Mouse (Mus musculus) stomach, embryonic 15.5 days (tissue): Measurements from ENCODE around the gene Dnase1. TPM values are rescaled to one million over a fixed set of nuclear protein-coding genes. Genes with fewer than 3 reads are reported as not detected.

Experiments used
- ATAC-seq: fragments of 200-750 bp; cut with Nextera tagmentation; 2 replicates; pipeline ENCODE4 v1.8.0; 2017; ENCODE audit warnings: low read depth, moderate number of reproducible peaks, moderate TSS enrichment; ENCODE audit not compliant: insufficient read depth, low FRiP score
- H3K27ac ChIP-seq: fragments of 300-500 bp; sonication (generic); 2 replicates; pipeline ENCODE4 v1.5.1; 2015; ENCODE audit warnings: mild to moderate bottlenecking, inconsistent platforms
- H3K27me3 ChIP-seq: fragments of 300-500 bp; sonication (generic); replicated peaks from 2 replicates; pipeline ENCODE4 v1.6.1; 2015; ENCODE audit warnings: inconsistent platforms
- H3K36me3 ChIP-seq: fragments of 300-500 bp; sonication (generic); 2 replicates; pipeline ENCODE4 v1.6.1; 2015; ENCODE audit warnings: inconsistent platforms
- H3K4me1 ChIP-seq: fragments of 300-500 bp; sonication (generic); 2 replicates; pipeline ENCODE4 v1.6.1; 2015; ENCODE audit warnings: inconsistent platforms
- H3K4me2 ChIP-seq: fragments of 300-500 bp; sonication (generic); 2 replicates; pipeline ENCODE4 v1.6.1; 2015; ENCODE audit warnings: mild to moderate bottlenecking, inconsistent platforms
- H3K4me3 ChIP-seq: fragments of 300-500 bp; sonication (generic); replicated peaks from 2 replicates; pipeline ENCODE4 v1.5.1; 2015; ENCODE audit warnings: inconsistent platforms
- H3K9ac ChIP-seq: fragments of 300-500 bp; sonication (generic); 2 replicates; pipeline ENCODE4 v1.6.1; 2015; ENCODE audit warnings: inconsistent platforms
- H3K9me3 ChIP-seq: fragments of 300-500 bp; sonication (generic); 2 replicates; pipeline ENCODE4 v1.6.1; 2016; ENCODE audit warnings: inconsistent platforms
- WGBS: fragments of 180-500 bp; shearing (Covaris S2); methylation state at CpG from one replicate; pipeline ENCODE4 v1.1.7; 2015; 5-methylcytosine and 5-hydroxymethylcytosine counted together
- polyA plus RNA-seq: library from polyadenylated mRNA; unstranded; fragments of >200 nt; fragmentation: Nextera tagmentation; extraction: Ambion mirVana; gene quantifications from 2 replicates; pipeline ENCODE4 v1.2.1, GENCODE M21; 2015

The Dnase1 gene
- polyA plus RNA-seq, 1 experiment from 2014 or later: 4.6 TPM

DNA sequence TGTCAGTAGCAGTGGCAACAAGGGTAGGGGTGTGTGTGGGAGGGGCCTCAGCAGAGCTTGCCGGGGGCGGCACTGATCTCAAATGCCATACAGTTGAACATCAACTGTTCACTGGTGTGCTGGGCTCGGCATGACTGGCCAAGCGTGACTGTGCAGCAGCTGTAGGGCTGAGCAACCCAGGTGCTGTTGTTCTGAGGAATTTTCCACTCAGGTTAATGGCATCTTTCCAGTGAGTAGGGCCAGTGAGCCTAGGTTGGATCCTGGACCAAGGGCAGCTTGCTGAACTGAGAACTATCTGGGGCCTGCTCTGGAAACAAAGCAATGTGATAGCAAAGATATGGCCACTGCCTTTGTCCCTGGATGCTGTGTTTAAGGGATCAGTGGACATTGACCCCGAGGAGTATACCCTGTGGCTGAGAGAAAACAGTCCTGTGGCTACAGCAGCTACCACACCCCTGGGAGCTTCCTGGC, 7.3 kb upstream of the Dnase1 start:
- no peaks in the 10 kb centered on the region for H3K27me3 ChIP-seq
- peak; percentile 19; the same call in 1 of the 2 replicates for ATAC-seq
- H3K36me3 ChIP-seq: no peaks in the 10 kb centered on the region
- no peak overlapping the region for H3K27ac ChIP-seq
- no peak overlapping the region for H3K4me2 ChIP-seq
- H3K4me1 ChIP-seq: no peaks in the 10 kb centered on the region
- WGBS: 78% methylated on average over 5 of the region's 5 CpGs
- no peak overlapping the region for H3K9ac ChIP-seq
- H3K9me3 ChIP-seq: no peaks in the 10 kb centered on the region
- H3K4me3 ChIP-seq: no peak overlapping the region

DNA sequence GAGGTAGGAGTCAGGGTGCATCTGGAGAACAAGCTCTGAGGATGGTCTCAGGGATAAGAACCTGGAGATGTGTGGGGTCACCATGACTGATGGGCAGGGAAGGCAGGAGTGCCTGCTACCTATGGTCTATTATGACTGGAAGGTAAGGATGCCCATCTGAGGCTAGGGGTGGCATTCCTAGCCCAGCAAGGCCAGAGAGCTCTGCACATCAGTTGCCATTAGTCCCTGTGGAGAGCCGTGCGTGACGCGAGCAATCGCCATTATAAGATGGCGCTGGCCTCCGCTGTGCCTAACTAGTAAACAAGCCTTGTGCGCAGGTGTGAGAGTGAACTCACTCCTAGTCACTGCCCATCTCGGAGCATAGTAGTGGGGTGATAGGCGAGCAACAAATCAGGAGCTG, 6.2 kb upstream of the Dnase1 start:
- Histone ChIP-seq H3K27me3 (no peaks in the 10 kb centered on the region), H3K4me2 (no peak overlapping the region), H3K27ac (no peak overlapping the region), H3K4me3 (no peak overlapping the region), H3K9me3 (no peaks in the 10 kb centered on the region), H3K9ac (no peak overlapping the region), H3K36me3 (no peaks in the 10 kb centered on the region), H3K4me1 (no peaks in the 10 kb centered on the region)
- no peak for ATAC-seq
- 94% methylated on average over 10 of the region's 10 CpGs for WGBS

DNA sequence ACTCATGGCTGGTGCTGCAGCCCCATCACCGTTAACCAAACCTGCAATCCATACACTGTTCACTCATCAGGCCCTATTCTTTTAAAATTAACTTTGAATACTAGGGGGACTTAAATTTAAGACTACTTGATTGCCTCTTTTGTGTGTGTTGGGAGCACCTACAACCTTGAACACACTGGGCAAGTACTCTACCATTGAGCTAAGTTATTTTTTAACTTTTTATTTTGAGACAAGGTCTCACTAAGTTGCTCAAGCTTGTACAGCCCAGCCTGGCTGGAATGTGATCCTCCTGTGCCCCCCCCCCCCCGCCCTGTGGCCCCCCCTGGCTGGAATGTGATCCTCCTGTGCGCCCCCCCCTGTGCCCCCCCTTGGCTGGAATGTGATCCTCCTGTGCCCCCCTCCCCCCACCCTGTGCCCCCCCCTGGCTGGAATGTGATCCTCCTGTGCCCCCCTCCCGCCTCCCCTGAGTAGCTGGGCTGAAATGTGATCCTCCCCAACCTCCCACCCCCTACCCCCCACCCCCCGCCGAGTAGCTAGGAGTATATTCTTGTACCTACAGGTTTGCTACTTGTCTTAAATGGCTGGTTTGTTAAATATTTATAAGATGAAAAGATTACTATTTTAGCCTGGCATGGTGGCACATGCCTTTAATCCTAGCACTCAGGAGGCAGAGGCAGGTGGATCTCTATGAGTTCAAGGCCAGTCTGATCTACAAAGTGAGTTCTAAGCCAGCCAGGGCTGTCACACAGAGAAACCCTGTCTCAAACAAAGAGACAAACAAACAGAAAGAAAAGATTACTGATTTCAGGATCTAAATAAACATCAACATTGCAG, 5.1 kb upstream of the Dnase1 start:
- WGBS: 46% methylated on average over 4 of the region's 6 CpGs
- no peak for ATAC-seq
- H3K27ac ChIP-seq: no peak overlapping the region

DNA sequence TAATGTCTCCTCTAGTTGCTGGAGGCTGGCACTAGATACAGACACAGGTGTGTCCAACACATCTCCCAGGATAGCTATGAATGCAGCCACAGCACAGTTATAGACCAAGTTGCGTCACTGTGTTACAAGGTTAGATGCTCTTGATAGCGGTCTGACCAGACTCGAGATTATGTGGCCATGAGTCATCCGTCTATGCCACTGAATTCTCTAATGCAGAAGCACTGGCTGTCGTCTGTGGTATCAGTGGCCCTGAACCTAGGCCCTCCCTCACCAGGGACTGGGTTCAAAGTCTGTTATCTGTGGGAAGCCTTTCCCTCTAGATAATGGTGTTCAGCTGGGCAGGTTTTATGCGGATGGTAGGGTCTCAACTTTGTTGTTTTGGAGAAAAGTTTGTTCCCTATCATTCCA, 4.4 kb upstream of the Dnase1 start:
- Histone ChIP-seq H3K27ac (no peak overlapping the region), H3K4me2 (no peak overlapping the region), H3K9ac (no peak overlapping the region), H3K27me3 (no peaks in the 10 kb centered on the region), H3K9me3 (no peaks in the 10 kb centered on the region), H3K4me1 (no peaks in the 10 kb centered on the region), H3K4me3 (no peak overlapping the region), H3K36me3 (peaks cover 2% of the 10 kb centered on the region; the same call in 1 of the 2 replicates)
- WGBS: 72% methylated on average over 6 of the region's 6 CpGs
- no peak for ATAC-seq

More for the DNA sequence above, 5.1 kb upstream of the Dnase1 start:
- no peaks in the 10 kb centered on the region for H3K27me3 ChIP-seq
- H3K4me2 ChIP-seq: no peak overlapping the region
- no peak overlapping the region for H3K9ac ChIP-seq
- H3K9me3 ChIP-seq: no peaks in the 10 kb centered on the region
- H3K36me3 ChIP-seq: no peaks in the 10 kb centered on the region
- no peak overlapping the region for H3K4me3 ChIP-seq
- no peaks in the 10 kb centered on the region for H3K4me1 ChIP-seq

DNA sequence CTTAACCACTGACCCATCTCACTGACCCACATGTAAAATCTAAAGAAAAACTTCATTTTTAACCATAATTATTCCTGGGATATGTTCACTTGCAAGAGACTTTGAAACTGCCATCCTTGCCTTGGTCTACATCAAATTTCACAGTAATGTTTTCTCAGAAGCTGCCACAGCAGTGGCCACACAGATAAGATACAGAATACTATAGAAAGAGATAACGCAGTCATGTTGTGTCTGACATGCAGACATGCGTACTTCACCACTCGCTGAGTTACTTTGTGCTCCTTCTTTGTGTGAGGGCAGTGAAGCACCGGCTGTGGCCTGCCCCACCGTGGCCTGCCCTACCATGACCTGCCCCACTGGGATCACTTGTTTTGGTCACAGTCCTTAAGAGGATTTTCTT, 2.8 kb upstream of the Dnase1 start:
- Histone ChIP-seq H3K9me3 (no peaks in the 10 kb centered on the region), H3K27ac (no peak overlapping the region), H3K4me3 (no peak overlapping the region), H3K4me2 (no peak overlapping the region), H3K27me3 (no peaks in the 10 kb centered on the region), H3K9ac (no peak overlapping the region), H3K36me3 (peaks cover 14% of the 10 kb centered on the region; the same call in 1 of the 2 replicates), H3K4me1 (no peaks in the 10 kb centered on the region)
- ATAC-seq: no peak; the same call in 1 of the 2 replicates
- WGBS: 84% methylated on average over 5 of the region's 5 CpGs

DNA sequence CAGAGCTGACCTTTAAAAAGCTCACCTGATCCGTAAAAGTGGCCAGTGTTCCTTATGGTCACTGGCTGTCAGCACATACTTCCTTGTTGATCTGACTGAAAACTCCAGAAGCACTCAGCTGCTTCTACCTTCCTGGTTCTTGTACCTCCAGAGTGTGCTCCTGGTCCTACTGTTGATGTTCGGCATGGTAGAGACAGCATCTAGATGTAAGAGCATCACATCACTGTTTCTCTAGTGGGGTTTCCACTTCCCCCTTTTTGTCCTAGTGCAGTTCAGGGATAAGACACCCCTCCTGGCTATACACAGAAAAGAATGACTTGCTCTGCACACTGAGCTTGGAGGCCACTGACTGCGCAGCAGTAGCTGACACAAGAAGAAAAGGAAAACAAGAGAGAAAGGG, 2.3 kb upstream of the Dnase1 start:
- no peaks in the 10 kb centered on the region for H3K27me3 ChIP-seq
- no peak for ATAC-seq
- H3K4me3 ChIP-seq: no peak overlapping the region
- H3K9me3 ChIP-seq: no peaks in the 10 kb centered on the region
- no peak overlapping the region for H3K4me2 ChIP-seq
- no peaks in the 10 kb centered on the region for H3K4me1 ChIP-seq
- H3K36me3 ChIP-seq: peaks cover 19% of the 10 kb centered on the region
- H3K9ac ChIP-seq: no peak overlapping the region
- 83% methylated on average over 3 of the region's 3 CpGs for WGBS
- no peak overlapping the region for H3K27ac ChIP-seq

DNA sequence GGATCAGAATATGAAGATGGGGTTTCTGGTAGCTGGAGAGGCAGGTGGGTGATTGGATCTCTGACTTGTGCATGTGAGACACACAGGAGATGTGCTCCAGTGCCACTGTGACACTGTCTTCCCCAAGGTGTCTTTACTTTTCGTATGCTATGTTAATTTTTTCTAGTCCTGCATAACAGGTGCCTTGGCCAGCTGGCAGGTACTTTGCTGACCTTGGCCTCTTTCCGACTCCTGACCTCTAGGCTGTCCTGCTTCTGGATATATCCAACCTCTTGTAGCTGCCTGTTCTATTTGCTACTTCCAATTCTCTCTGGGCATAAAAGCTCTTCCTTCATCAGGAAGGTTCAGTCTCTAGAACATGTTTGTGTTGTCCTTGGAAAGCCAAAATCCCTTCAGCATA, 1.2 kb upstream of the Dnase1 start:
- no peak for ATAC-seq
- no peaks in the 10 kb centered on the region for H3K4me1 ChIP-seq
- WGBS: 90% methylated on average over 2 of the region's 2 CpGs

DNA sequence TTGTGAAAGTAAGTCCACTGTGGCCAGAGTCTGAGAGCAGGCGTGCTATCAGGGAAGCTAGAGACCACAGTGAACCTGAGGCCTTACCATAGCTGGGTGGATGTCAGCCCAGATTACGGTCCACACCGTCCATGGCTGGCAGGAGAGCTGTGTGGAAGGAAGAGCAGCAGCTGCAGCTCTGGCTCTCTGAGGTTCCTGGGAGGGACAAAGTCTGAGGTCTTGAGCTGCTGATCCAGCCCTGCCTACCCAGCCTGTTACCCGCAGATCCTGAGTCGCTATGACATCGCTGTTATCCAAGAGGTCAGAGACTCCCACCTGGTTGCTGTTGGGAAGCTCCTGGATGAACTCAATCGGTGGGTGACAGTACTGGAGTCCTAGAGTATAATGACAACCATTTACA, 948 bp downstream of the Dnase1 start:
- Histone ChIP-seq H3K9ac (no peak overlapping the region), H3K27me3 (no peaks in the 10 kb centered on the region), H3K4me1 (no peaks in the 10 kb centered on the region), H3K4me2 (no peak overlapping the region), H3K27ac (no peak overlapping the region), H3K4me3 (no peak overlapping the region), H3K9me3 (no peaks in the 10 kb centered on the region), H3K36me3 (peaks cover 43% of the 10 kb centered on the region)
- 92% methylated on average over 7 of the region's 7 CpGs for WGBS
- ATAC-seq: no peak

More for the DNA sequence above, 1.2 kb upstream of the Dnase1 start:
- H3K9ac ChIP-seq: no peak overlapping the region
- H3K36me3 ChIP-seq: peaks cover 29% of the 10 kb centered on the region
- H3K4me3 ChIP-seq: no peak overlapping the region
- H3K27ac ChIP-seq: no peak overlapping the region
- H3K9me3 ChIP-seq: no peaks in the 10 kb centered on the region
- H3K4me2 ChIP-seq: no peak overlapping the region
- no peaks in the 10 kb centered on the region for H3K27me3 ChIP-seq

DNA sequence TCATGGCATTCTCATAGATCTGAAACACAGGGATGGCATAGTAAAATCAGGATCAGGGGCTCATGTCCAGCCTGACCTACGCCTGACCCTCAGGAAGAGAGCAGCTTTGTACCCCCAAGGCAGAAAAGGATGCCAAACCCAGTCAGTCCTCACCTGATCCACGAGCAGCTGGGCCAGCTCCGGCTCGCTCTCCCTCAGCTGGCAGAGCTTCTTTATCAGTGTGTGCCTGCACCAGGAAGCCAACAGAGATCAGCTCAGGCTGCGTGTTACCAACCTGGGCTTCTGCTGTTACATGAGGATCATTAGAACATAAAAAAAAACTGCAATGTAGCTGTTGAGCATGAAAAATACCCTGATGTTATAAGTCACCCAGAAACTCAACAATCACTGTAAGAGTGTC, 3.5 kb downstream of the Dnase1 start:
- Histone ChIP-seq H3K4me2 (no peak overlapping the region), H3K9ac (no peak overlapping the region), H3K4me1 (no peaks in the 10 kb centered on the region), H3K36me3 (peaks cover 57% of the 10 kb centered on the region), H3K27me3 (no peaks in the 10 kb centered on the region), H3K4me3 (no peak overlapping the region), H3K27ac (no peak overlapping the region), H3K9me3 (no peaks in the 10 kb centered on the region)
- ATAC-seq: no peak
- 91% methylated on average over 5 of the region's 5 CpGs for WGBS

DNA sequence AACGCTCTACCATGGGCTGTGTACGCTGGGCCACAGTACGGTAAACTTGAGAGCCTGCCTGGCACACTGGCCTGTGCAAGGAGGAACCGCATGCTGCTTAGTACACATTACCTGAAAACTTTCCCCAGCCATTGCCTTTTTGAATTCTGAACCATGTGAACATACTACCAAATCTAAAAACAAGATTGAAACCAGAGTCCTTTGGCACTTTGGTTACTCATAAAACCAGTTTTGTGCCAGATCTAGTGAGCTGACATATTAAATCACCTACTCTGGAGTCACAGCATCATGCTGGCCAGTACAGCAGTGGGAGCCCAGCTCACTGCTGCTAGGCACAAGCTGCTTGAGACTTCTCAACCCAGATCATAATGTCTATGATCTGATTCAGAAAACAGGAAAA, 4.9 kb downstream of the Dnase1 start:
- Histone ChIP-seq H3K9ac (no peak overlapping the region), H3K4me3 (no peak overlapping the region), H3K27me3 (no peaks in the 10 kb centered on the region), H3K36me3 (peaks cover 67% of the 10 kb centered on the region), H3K4me2 (no peak overlapping the region), H3K27ac (no peak overlapping the region), H3K4me1 (no peaks in the 10 kb centered on the region), H3K9me3 (no peaks in the 10 kb centered on the region)
- WGBS: 92% methylated on average over 4 of the region's 4 CpGs
- no peak for ATAC-seq

DNA sequence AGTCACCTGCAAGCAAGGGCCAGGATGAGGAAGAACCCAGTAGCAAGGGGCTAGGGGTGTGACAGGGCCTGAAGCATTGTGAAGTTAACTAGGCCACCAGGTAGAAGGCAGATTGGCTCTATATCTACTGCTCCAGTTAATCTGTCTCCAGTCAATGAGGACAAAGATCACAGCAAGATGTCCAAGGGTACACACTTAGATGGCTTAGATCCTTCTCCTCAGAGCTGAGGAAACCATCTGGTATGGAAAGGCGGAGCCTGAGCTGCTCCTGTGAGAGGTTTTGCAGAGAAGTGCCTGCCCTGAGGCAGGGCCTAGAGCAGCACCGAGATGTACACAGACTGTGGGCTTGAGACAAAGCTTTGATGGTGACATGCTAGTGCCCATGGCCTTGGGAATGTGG, 7.4 kb downstream of the Dnase1 start:
- H3K4me2 ChIP-seq: no peak overlapping the region
- peaks cover 62% of the 10 kb centered on the region for H3K36me3 ChIP-seq
- no peak overlapping the region for H3K27ac ChIP-seq
- H3K4me1 ChIP-seq: no peaks in the 10 kb centered on the region
- no peak overlapping the region for H3K9ac ChIP-seq
- no peaks in the 10 kb centered on the region for H3K27me3 ChIP-seq
- H3K9me3 ChIP-seq: no peaks in the 10 kb centered on the region
- ATAC-seq: no peak
- WGBS: 91% methylated on average over 2 of the region's 2 CpGs
- H3K4me3 ChIP-seq: no peak overlapping the region

DNA sequence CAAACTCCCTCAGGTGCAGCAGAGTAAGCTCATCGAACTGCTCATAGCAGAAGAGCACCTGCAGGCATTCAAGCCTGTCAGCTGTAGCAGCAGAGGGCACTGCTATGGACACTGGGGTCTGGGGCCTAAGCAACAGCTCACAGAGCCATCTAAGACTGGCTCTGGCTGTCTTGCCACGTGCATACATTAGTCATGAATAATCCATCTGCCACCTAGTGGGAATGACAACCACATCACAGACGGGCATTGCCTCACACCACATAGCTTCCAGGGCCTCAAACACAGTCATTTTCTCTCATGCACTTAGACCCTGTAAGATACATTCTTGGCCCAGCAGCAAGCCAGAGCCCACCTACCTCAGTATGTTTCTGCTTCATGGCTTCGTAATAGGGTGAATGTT, 8.8 kb downstream of the Dnase1 start:
- Histone ChIP-seq H3K4me2 (no peak overlapping the region), H3K4me1 (no peaks in the 10 kb centered on the region), H3K27me3 (no peaks in the 10 kb centered on the region), H3K9me3 (no peaks in the 10 kb centered on the region), H3K36me3 (peaks cover 57% of the 10 kb centered on the region), H3K27ac (no peak overlapping the region), H3K9ac (no peak overlapping the region), H3K4me3 (no peak overlapping the region)
- no peak for ATAC-seq
- 92% methylated on average over 4 of the region's 4 CpGs for WGBS
